Mouse (Mus musculus) testis, postnatal 14 days (tissue): ENCODE measurements around the gene Tmem167b.

Experiments
- DNase-seq: peaks from one replicate; pipeline ENCODE4 v3.0.0; 2021; ENCODE audit warnings: low spot score

The Tmem167b gene

DNA sequence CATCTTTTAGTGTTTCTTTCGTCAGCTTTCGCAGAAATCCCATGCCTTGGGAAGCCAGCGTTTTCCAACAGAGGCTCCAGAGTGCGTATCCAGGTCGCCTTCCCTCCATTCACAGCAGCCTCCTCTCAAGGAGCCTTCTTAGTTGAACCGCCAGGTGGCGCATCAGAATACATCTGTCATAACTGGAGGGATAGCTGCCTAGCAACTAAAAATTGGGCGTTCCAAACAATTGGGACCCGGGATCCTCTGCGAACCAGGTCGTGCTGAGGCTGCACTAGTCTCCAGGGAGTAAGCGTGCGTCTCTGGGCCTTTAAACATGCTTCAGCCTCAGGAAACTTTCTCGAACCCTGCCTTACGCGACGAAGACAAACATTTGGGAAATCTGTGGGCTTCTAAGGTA is 25.0 kb downstream of the Tmem167b start:
- DNase-seq, result peak; percentile 81

DNA sequence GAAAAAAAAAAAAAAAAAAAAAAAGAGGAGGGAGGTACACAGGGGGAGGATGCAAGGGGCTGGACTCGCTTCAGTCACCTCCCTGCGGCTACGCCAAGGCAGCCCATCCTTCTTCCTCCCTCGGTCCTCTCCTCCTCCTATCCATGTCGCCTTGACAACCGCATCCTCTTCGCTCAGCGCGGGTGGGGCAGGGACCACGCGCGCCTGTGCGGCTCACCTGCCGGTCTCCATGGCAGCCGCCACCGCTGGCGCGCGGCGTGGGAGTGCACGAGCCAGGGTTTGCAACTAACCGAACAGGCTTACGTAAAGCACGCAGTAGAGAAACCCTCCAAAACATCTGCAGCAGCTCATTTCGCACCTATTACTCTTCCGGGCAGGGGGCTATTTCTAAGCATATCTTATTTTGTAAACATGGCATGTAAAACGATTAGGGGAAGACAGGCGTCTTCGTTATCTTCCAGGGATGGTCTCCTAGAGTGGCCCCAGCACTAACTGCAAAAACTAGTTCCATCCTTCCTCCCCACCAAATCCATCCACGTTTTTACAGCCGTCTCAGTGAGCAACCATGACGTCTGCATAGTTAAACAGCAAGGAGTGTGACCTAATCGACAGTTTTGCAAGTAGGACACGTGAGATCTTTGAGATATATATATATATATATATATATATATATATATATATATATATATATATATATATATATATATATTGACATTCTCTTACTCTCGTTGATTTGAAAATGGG is 25.6 kb downstream of the Tmem167b start, which contains the start of gene 5330417C22Rik:
TSS of gene 5330417C22Rik (minus strand) at position 20 of the 744 bp plus-strand sequence.
- peak; percentile 66 for DNase-seq

DNA sequence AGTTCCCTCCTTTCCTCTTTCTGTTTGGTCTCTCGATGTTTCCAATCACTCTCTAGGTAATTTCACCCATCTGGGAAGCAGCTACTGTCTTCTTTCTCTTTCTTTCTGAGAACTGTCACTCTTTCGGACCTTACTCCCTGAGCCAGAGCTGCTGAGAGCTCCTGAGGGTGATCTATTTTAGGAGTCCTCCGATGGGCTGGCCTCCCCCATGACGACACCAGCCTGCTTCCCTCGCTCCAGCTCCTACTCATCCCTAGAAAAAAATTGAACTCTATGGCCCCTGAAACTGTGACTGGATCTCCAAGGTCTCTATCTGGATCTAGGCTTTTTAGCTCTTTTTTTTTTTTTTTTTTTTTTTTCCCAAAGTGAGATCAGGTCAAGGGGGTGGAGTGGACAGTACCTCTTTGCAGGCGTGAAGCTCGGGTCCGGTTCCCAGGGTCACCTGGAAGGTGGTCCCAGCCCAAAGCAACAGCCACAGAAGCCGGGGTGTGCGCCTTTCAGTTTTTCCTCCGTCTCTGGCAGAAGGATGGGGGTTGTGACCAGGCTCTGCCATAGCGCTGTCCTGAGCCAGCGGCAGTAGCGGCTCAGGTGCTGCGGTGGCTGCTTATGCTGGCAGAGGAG is 26.3 kb downstream of the Tmem167b start:
- DNase-seq, result no peak

DNA sequence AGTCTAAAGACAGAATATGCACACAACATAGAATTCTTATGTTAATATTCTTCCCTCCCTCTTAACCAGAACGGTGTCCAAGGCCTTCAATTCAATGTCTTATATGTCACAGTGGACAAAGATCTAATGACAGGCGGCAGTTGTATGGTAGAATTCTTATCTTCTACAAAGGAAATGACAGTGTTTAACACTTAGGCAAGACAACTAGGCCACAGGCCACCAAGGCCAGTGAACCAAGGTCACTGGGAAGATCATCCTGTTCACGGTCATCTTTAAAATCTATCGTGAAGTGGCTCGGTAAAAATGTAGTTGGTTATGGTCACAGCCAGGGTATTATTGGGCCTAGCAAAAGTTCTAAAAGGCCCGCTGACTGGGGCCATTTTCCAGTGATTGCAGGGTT is 28.3 kb downstream of the Tmem167b start, which contains the start of gene 1700013F07Rik:
TSS of gene 1700013F07Rik (plus strand) at position 200 of the 400 bp plus-strand sequence.
- DNase-seq, result no peak

DNA sequence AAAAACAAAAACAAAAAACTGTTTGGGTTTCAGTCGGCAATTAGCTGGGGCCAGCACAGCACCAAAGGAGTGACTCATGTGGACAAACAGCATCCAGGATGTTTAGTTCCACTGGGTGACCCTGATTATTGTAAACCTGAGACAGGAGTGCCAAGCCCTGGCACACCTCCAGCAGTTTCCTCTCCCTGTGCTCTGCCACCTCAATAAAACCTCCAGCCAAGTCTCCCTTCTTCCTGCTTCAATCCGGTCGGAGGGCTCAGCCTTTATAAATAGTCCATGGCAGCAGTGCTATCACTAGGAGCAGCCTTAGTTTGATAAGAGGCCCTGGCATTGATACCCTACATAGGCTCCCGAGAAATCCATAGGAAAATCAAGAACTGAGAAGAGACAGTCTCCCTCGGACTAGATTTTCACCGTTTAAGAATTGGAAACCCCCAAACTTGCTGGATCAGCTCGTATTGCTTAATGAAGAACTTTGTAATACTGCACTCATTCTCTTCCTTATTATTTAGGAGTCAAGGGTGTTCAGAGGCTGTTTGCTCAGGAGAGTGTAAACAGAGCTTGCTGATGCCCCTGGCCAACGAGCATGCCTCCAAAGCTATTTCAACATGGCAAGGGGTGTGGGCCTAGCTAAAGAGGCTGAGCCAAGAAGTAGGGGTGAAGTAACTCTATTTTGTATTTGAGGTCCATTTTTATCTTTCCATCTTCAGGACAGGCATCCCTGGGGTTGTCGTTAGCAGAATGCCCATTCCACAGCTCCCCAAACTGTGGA is 29.0 kb downstream of the Tmem167b start:
- DNase-seq, result peak; percentile 21

DNA sequence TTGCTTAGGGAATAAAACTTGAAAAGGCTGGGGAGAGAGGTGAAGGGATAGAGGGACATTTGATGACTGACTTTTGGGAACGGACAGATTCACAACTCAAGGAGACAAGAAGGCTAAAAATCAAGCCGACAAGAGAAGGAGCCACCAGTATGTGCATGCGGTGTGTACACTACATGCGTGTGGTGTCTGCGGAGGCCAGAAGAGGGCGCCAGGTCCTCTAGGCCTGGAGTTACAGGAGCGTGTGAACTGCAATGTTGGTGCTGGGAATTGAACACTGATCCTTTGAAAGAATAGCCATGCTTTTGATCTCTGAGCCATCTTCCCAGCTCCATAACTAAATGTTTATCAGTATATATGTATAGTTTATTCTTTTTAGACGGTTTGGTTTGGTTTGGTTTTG is 33.8 kb downstream of the Tmem167b start:
- no peak for DNase-seq

DNA sequence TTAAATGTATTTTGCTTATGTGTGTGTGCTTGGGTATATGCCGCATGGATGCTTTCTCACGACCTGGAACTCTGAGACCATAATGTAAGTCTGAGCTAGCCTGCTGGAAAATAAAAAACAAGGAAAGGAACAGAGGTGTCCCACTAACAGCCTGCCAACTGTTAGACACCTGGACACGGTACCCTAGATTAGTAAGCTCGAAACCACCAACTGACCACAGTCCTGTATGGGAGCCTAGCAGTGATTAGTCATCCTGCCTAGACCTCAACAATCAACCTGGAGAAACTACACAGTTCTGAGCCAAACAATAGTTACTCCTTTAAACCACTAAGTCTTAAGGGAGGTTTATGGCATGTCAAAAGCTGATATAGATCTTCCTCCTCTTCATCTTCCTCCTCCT is 38.9 kb downstream of the Tmem167b start:
- no peak for DNase-seq

DNA sequence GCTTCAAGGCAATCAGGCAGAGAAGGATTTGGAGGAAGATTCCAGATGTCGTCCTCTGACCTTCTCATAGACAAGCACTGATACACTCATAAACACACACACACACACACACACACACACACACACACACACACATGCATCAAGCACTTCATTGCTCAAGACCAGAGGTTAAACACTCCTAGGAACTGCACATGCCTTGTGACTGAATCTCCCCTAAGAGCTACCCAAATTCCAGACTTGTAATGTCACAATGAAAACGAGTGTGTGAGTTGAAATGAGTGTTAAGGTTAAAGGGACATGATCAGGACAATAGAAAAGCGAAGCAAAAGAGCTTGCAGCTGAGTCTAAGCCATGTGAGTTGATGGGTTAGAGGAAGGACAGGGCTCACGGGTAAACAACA is 44.0 kb downstream of the Tmem167b start:
- no peak for DNase-seq

DNA sequence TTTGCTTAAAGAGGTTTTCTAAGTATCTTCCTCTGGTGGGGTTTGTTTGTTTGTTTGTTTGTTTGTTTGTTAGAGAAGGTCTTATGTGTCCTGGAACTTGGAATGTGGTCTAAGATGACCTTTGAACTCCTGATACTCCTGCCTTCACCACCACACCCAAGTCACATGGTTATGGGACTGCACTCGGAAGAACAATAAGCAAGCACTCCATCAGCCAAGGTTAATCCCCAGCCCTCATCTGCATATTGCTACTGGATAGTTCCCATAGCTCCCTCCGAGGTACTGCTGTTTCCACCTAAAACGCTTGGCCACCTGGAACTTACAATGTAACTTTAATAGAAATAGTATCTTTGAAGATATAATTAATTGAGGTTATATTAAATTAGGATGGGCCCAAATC is 48.8 kb downstream of the Tmem167b start:
- no peak for DNase-seq

DNA sequence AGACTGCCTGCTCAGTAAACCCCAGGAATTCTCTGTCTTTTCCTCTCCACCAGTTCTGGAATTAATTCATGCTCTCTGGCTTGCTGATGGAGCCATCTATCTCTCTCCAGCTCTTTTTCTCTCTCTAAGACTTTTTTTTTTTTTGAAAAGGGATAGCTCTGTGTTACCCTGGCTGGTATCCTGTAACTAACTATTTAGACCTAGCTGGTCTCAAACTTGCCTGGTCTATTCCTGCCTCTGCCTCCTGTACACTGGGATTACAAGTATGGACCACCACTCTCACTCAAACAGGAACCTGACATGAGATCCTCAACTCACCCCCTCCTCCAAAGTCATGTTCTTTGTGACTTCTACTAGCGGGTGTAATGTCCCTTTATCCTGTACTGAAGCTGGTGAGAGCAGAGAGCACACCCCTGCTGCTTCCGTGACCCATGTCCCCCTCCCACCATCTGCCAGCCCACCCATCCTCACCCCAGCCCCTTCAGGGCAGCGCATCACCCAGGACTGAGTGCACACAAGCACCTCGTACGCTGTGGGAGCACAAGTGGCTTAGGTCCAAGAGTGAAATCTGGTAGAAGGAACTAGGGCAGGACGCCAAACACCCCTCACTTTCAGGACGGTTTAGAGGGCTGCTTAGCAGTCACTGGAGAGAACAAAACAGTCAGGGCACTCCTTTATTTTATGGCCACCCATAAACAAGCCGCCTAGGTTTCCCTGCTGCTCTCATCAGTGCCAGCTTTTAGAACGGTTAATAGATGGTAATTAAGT is 51.4 kb downstream of the Tmem167b start:
- no peak for DNase-seq

DNA sequence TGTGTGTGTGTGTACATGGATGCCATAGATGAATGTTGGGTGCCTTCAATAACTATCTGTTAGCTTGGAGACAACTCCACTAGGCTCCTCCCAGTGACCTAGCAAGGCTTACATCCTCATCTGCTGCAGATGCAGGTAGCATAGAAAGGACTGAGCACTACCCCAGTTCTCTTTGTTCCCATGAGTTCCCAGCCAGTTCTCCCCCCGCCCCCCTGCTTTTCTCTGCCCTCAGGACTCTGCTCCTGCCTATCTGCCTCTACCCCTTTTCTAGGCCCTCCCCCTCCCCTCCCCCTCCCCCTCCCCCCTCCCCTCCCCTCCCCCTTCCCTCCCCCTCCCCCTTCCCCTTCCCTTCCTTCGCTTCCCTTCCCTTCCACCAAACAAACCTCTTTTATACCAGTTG is 52.1 kb downstream of the Tmem167b start:
- DNase-seq, result no peak

DNA sequence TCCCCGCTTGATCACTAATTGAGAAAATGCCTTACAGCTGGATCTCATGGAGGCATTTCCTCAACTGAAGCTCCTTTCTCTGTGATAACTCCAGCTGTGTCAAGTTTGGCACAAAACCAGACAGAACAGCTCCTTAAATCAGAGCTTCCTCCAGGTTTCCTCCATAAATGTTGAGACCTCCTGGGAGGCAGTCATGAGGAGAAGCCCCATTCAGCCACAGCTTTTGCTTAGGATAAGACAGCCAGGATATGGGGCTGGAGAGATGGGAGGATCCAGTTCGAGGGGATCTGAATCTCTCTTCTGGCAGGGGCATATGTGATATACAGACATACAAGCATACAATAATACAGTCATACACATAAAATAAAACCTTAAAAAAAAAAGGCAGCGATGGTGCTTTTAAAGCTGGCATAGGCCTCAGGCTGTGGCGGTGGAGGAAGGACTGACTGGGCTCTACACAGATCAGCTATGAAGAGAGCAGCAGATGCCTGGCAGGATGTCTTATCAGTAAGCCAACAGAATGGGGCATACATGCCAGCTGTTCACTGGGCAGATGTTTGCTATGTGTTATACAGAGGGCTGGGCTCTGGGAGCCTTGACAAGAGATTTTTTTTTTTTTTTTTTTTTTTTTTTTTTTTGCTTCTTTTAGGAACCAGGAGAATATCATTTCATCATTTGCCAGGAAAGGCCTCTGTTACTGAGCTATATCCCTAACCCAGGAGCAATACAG is 53.4 kb downstream of the Tmem167b start:
- no peak for DNase-seq
